Mouse (Mus musculus): ENCODE results near the gene Stx2.
A peak's percentile ranks its signal among the peaks of the same experiment; 100 is the strongest.
"Not testable (repeated sequence)": the region's sequence is repeated elsewhere in the genome, so short reads cannot be mapped to it uniquely, and the experiment has no call there.

Stx2 gene

GRCm38 (mm10) chr5:129010937-129011336 lies 2.6 kb upstream of the Stx2 start:
- no peak for DNase-seq (ENCODE audit: low read depth, low spot score)

- DNase-seq (ENCODE audit: low read depth, low spot score) = no peak
Observed at GRCm38 (mm10) chr5:129009577-129009976, 1.2 kb upstream of the Stx2 start.

- peak; percentile 55 for DNase-seq (ENCODE audit: low read depth, low spot score)
Observed at GRCm38 (mm10) chr5:129008008-129008407, 366 bp downstream of the Stx2 start.

GRCm38 (mm10) chr5:129007105-129007957 lies 1.0 kb downstream of the Stx2 start:
- DNase-seq (ENCODE audit: low read depth, low spot score) = peak; percentile 33

DNA sequence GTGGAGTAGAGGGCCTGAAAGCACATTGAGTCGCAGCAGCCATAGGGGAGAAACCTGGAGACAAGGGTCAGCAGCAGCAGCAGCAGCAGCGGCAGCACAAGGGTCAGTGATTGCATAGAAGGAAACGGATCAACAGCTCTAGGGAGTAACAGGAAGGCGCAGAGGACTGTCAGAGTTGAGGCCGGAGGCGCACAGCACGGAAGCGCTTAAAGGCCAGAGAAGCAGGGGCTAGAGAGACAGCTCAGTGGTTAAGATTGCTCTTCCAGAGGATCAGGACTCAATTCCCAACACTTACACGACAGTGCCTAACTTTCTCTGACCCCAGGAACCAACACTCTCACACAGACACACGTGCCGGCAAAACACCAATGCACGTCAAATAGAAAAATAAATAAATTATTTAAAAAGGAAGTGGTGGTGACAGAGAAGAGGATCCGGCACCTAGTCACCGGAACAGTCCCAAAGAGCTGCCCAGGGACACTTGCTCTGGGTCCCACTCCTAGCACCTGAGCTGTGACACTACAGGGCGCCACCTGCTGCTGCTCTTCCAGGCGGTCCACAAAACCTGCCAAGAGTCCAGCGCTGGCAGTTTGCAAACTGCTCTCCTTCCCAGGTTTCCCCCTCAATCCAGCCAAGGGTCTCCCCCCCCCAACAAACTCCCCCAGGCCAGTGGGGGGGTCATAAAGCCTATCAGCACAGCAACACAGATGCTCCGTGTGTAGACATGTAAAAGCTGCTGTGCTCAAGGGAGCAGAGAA lies 2.2 kb downstream of the Stx2 start:
- no peak for DNase-seq (ENCODE audit: low read depth, low spot score)

DNA sequence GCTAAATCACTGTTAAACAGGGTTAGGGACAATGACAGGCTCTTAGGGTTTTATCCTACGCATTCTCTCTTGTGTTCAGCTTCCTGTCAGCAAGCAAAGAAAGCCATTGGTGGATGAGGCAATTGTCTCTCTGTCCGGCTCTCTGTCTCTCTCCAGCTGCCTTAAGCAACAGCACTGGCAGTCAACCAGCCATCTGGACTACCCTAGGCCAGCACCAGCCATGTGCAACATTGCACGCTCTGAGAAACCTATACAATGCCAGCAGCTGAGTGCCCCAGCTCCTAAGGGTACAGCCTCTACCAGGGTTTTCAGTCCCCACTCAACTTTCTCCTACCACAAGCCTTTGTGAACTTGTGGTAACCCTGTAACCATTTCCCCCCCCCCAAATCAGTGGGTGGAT lies 3.0 kb downstream of the Stx2 start:
- DNase-seq (ENCODE audit: low read depth, low spot score) = no peak

GRCm38 (mm10) chr5:129002571-129003011 lies 5.8 kb downstream of the Stx2 start:
- DNase-seq (ENCODE audit: low read depth, low spot score) = no peak

DNA sequence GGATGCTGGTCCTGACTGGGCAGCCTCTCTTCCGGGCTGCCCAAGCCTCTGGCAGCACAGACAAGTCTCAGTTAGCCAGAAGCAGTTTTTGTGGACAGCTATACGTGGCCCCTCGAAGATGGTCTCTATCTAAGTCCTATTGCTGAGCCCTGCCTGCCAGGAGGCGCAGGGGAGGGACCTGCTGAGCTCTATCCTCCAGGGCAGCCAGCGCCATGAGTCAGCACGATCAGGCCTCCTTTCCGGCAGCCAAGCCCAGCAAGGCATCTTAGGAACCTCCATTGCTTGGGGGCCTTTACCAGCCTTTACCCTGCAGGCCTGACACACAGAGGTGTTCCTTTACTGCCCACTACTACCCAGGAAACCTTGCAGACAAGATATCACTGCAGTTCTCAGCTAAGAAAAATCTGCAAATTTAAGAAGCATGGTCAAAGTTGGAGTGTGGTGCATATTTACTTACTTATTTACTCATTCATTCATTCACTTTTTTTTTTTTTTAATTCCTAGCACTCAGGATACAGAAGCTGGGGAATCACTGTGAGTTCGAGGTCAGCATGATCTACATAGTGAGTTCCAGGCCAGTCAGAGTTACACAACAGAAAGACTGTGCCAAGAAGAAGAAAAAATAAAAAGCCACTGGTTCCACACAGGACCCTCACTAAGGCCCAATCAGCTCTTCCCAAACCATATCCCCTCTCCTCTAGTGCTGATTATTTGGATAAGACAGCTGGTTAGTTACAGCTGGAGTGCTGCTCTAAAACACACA lies 7.5 kb downstream of the Stx2 start:
- DNase-seq (ENCODE audit: low read depth, low spot score) = peak; percentile 59

DNA sequence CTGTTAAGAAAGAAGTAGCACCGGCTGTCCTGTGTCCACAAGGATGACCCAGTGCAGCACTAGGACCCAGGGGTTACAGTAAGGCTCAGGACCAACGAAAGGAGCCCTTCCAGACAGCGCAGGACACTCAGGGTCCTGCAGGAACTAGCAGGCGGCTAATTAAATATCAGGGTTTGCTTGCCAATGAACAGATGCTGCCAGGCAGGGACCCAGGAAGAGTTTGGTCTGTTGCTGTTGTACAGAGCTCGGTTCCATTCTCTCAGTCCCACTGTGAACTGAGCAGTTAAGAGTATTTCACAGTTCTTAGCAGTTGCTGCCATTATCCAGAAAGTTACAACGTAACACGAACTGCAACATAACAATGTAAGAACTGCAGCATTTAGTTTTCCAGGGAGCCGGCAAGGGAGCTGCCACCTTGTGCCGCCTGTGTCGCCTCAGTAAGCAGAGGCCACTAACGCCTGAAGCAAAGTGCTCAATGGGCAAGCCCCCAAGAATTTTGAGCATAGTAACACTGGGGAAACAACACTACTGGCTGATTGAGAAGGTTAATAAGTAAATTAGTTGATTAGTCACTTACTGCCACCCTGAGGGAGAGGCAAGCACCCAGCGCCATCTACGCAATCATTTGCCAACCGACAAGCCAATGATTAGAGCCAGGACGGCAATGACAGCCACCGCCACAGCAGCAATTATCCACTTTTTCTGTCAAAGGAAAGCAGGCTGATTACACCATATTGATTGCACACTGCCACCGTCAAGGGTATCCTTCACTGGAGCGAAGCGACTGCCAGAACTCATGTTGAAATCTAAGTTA lies 21.0 kb downstream of the Stx2 start:
- no peak for DNase-seq (ENCODE audit: low read depth, low spot score)

GRCm38 (mm10) chr5:128985946-128986345 lies 22.4 kb downstream of the Stx2 start:
- no peak for DNase-seq (ENCODE audit: low read depth, low spot score)

DNA sequence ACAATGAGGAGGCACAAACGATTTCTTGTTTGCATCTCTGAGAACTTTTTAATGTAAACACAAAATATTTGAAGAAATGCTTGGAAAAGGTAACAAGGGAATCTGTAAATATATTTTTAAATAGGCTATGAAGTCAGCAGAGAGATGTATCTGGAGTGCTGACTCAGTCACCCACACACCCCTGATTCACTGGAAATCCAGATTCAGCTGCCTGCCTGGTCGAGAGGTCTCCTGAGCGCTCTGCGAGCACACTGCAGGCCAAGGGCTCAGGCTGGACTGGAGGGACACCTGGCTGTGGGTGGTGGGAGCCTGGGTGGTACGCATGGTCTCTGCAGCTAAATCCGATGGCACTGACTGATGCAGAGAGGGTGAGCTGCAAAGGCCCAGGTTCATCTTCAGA lies 23.8 kb downstream of the Stx2 start:
- no peak for DNase-seq (ENCODE audit: low read depth, low spot score)

GRCm38 (mm10) chr5:128981607-128982006 lies 26.8 kb downstream of the Stx2 start:
- peak; percentile 75 for DNase-seq (ENCODE audit: low read depth, low spot score)

DNA sequence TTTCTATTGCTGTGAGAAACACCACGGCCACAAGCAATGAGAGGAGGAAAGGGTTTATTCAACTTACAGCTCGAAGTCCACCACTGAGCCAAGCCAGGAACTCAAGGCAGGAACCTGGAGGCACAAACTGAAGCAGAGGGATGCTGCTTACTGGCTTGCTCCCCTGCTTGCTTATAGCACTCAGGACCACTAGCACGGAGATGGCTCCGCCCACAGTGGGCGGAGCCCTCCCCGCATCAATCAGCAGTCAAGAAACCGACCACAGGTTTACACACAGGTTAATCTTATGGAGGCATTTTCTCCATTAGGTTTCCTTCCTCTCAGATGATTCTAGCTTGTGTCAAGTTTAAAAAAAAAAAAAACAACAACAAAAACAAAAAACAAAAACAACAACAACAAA lies 27.5 kb downstream of the Stx2 start:
- DNase-seq (ENCODE audit: low read depth, low spot score) = no peak

DNA sequence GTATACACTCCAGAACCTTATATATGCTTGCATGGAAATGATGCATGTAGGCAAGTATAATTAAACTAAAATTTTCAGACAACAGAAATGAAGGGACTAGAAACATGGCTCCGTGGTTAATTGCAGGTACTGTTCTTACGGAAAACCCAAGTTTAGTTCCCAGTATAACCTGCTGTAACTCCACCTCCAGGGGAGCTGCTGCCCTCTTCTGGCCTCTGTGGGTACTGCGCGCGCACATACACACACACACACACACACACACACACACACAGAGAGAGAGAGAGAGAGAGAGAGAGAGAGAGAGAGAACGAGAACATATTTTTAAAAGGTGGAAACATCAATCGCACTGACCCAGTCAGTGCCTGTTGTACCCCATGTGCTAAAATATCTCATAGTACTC lies 29.4 kb downstream of the Stx2 start:
- DNase-seq (ENCODE audit: low read depth, low spot score) = no peak

GRCm38 (mm10) chr5:128977466-128977865 lies 30.9 kb downstream of the Stx2 start:
- not testable (repeated sequence) for DNase-seq (ENCODE audit: low read depth, low spot score)

DNA sequence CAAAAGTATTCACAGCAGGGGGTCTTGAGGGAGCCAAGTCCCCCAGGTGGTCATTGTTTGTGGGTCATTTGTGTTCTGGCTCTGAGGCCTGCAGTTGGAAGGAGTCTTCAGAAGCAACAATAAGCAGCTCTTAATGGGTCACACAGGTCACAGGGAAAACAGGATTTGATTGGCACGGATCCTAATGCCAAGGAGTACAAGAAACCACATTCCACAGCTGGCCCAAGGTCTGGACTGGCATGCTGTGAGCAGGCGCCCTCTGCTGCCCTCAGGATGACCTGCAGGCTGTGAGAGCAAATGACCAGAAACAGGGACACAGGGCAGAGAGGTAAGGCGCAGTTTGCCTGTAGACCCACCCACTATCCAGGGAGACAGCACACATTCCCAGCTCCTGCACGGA lies 32.1 kb downstream of the Stx2 start:
- DNase-seq (ENCODE audit: low read depth, low spot score) = peak; percentile 22

- DNase-seq (ENCODE audit: low read depth, low spot score) = peak; percentile 82
Observed at GRCm38 (mm10) chr5:128971298-128971697, 37.1 kb downstream of the Stx2 start.

- no peak for DNase-seq (ENCODE audit: low read depth, low spot score)
Observed at GRCm38 (mm10) chr5:128970878-128971277, 37.5 kb downstream of the Stx2 start.

- DNase-seq (ENCODE audit: low read depth, low spot score) = no peak
Observed at GRCm38 (mm10) chr5:128964353-128964752, 44.0 kb downstream of the Stx2 start.

DNA sequence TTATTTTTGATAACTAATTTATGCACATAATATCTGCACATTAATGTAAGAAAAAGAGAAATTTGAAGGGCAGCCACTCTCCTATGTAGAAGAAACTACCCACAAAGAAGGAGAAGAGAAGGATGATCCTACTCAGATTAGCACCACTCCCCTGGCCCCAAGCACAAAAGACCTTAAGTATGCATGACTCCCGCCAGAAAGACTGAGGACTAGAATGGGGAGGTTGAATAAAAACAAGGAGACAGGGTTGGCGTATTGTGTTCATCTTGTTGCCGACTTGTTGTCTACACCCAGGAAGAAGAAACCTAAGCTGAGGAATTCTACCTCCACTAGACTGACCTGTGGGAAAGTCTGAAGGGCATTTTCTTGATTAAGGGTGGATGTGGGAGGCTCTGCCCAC lies 49.5 kb downstream of the Stx2 start:
- DNase-seq (ENCODE audit: low read depth, low spot score) = no peak

- DNase-seq (ENCODE audit: low read depth, low spot score) = peak; percentile 25
Observed at GRCm38 (mm10) chr5:128954371-128954770, 54.0 kb downstream of the Stx2 start.

Measured in 3T3-L1 (cell line).